Mouse (Mus musculus): Measurements from ENCODE around the gene Ccdc9. TPM values are rescaled to one million over a fixed set of nuclear protein-coding genes. Genes with fewer than 3 reads are reported as not detected.

The Ccdc9 gene
- total and polyA plus RNA-seq, 3 experiments, result 63.6 to 97.1 TPM; not detected in 1

- peak overlapping the region; percentile 32; the same call in 1 of the 2 replicates for H3K27ac ChIP-seq (ENCODE audit: control insufficient read depth, low read depth, low read length)
- TF ChIP-seq CTCF (IDR thresholded peaks at IDR 0.05 in 2 of 3, conservative IDR thresholded peaks at IDR 0.05 in 1 of 3; ENCODE audit: control insufficient read depth in 1 of 3, insufficient read depth in 1 of 3, low read depth in 2 of 3, low read length in 3 of 3, poor library complexity in 1 of 3, severe bottlenecking in 1 of 3) (no peak), ELF1 (IDR thresholded peaks at IDR 0.05; ENCODE audit: low read depth, low read length) (no peak), HCFC1 (IDR thresholded peaks at IDR 0.05; ENCODE audit: low read depth, low read length) (0 out of 2 replicates have a peak, but pooled peaks have one; percentile 13), ZC3H11A (IDR thresholded peaks at IDR 0.05; ENCODE audit: low read depth, low read length) (no peak), ZNF384 (IDR thresholded peaks at IDR 0.05; ENCODE audit: low read depth, low read length) (0 out of 2 replicates have a peak, but pooled peaks have one; percentile 10)
- no peak for DNase-seq (ENCODE audit: low read depth, low spot score)
- H3K79me2 ChIP-seq (ENCODE audit: control insufficient read depth, insufficient read depth, low read length, poor library complexity), result peaks cover 14% of the 10 kb centered on the region
- peaks cover 4 to 11% of the 10 kb centered on the region in 2 experiments; a peak in 3 of 4 replicates for H3K4me1 ChIP-seq (ENCODE audit: control insufficient read depth in 1 of 2, insufficient read depth in 2 of 2, low read length in 2 of 2)
- H3K36me3 ChIP-seq (ENCODE audit: control insufficient read depth in 1 of 2, insufficient read depth in 2 of 2, low read length in 2 of 2), result peaks cover 0 to 3% of the 10 kb centered on the region in 2 experiments; a peak in 2 of 4 replicates
- no peaks in the 10 kb centered on the region for H3K27me3 ChIP-seq (ENCODE audit: control insufficient read depth in 1 of 2, insufficient read depth in 2 of 2, low read length in 2 of 2)
- peak overlapping the region; percentile 75 for H3K9ac ChIP-seq (ENCODE audit: control insufficient read depth, low read depth, low read length, poor library complexity, severe bottlenecking)
- H3K9me3 ChIP-seq (replicated peaks; ENCODE audit: insufficient read depth, low read length), result no peaks in the 10 kb centered on the region
- H3K4me3 ChIP-seq (ENCODE audit: control insufficient read depth in 1 of 2, insufficient read depth in 1 of 2, low read depth in 2 of 2, low read length in 2 of 2), result peak overlapping the region; percentile 54 to 57; a peak in 3 of 4 replicates
Observed at GRCm38 (mm10) chr7:16314221-16314775, 27.7 kb upstream of the Ccdc9 start.

GRCm38 (mm10) chr7:16313481-16314220, 27.1 kb upstream of the Ccdc9 start:
- H3K9me3 ChIP-seq (replicated peaks; ENCODE audit: insufficient read depth, low read length), result no peaks in the 10 kb centered on the region

More at GRCm38 (mm10) chr7:16313481-16314220, 27.1 kb upstream of the Ccdc9 start:
- H3K9ac ChIP-seq (ENCODE audit: control insufficient read depth, low read depth, low read length, poor library complexity, severe bottlenecking), result peak overlapping the region; percentile 88
- peak; percentile 80 for DNase-seq (ENCODE audit: low read depth, low spot score)
- TF ChIP-seq SMC3 (IDR thresholded peaks at IDR 0.05; ENCODE audit: low read depth, low read length) (peak; percentile 22; the same call in 1 of the 2 replicates), UBTF (IDR thresholded peaks at IDR 0.05; ENCODE audit: borderline replicate concordance, insufficient read depth, low read depth, low read length) (no peak), MAZ (IDR thresholded peaks at IDR 0.05; ENCODE audit: low read depth, low read length) (0 out of 2 replicates have a peak, but pooled peaks have one; percentile 27), EP300 (IDR thresholded peaks at IDR 0.05; ENCODE audit: low read depth in 1 of 2, low read length in 2 of 2) (0 out of 4 replicates have a peak, but pooled peaks of 1 of the 2 experiments have one; percentile 13), ZMIZ1 (IDR thresholded peaks at IDR 0.05; ENCODE audit: low read depth, low read length) (peak; percentile 92), POLR2AphosphoS2 (IDR thresholded peaks at IDR 0.05; ENCODE audit: low read length) (peak; percentile 70; the same call in 1 of the 2 replicates), POLR2A (IDR thresholded peaks at IDR 0.05; ENCODE audit: control insufficient read depth in 1 of 2, insufficient read depth in 1 of 2, low read depth in 1 of 2, low read length in 2 of 2, poor library complexity in 1 of 2) (peak; percentile 82 to 83), NELFE (IDR thresholded peaks at IDR 0.05; ENCODE audit: low read depth, low read length) (peak; percentile 86), GATA1 (IDR thresholded peaks at IDR 0.05; ENCODE audit: low read depth, low read length) (no peak), CTCF (IDR thresholded peaks at IDR 0.05 in 2 of 3, conservative IDR thresholded peaks at IDR 0.05 in 1 of 3; ENCODE audit: control insufficient read depth in 1 of 3, insufficient read depth in 1 of 3, low read depth in 2 of 3, low read length in 3 of 3, poor library complexity in 1 of 3, severe bottlenecking in 1 of 3) (peak in 2 of 3 experiments; percentile 55 to 75; a peak in 5 of 6 replicates), MXI1 (IDR thresholded peaks at IDR 0.05; ENCODE audit: low read depth, low read length) (peak; percentile 37; the same call in 1 of the 2 replicates), JUND (IDR thresholded peaks at IDR 0.05; ENCODE audit: low read depth, low read length) (no peak), ZC3H11A (IDR thresholded peaks at IDR 0.05; ENCODE audit: low read depth, low read length) (no peak), NRF1 (IDR thresholded peaks at IDR 0.05; ENCODE audit: insufficient read depth, low read depth, low read length, poor library complexity, severe bottlenecking) (no peak), MEF2A (IDR thresholded peaks at IDR 0.05; ENCODE audit: extremely low read depth, insufficient replicate concordance, low read depth, low read length, poor library complexity, severe bottlenecking) (peak; percentile 97), TCF12 (IDR thresholded peaks at IDR 0.05; ENCODE audit: low read depth, low read length) (peak; percentile 34; the same call in 1 of the 2 replicates), POLR2AphosphoS5 (IDR thresholded peaks at IDR 0.05; ENCODE audit: borderline replicate concordance, low read depth, low read length) (peak; percentile 77; the same call in 1 of the 2 replicates), TBP (IDR thresholded peaks at IDR 0.05; ENCODE audit: low read depth, low read length) (peak; percentile 83)
- peaks cover 14% of the 10 kb centered on the region for H3K79me2 ChIP-seq (ENCODE audit: control insufficient read depth, insufficient read depth, low read length, poor library complexity)
- peak overlapping the region; percentile 65 to 87 for H3K4me3 ChIP-seq (ENCODE audit: control insufficient read depth in 1 of 2, insufficient read depth in 1 of 2, low read depth in 2 of 2, low read length in 2 of 2)
- H3K36me3 ChIP-seq (ENCODE audit: control insufficient read depth in 1 of 2, insufficient read depth in 2 of 2, low read length in 2 of 2), result peaks cover 0 to 3% of the 10 kb centered on the region in 2 experiments; a peak in 2 of 4 replicates
- no peaks in the 10 kb centered on the region for H3K27me3 ChIP-seq (ENCODE audit: control insufficient read depth in 1 of 2, insufficient read depth in 2 of 2, low read length in 2 of 2)
- H3K27ac ChIP-seq (ENCODE audit: control insufficient read depth, low read depth, low read length), result peak overlapping the region; percentile 63
- peaks cover 4 to 11% of the 10 kb centered on the region in 2 experiments; a peak in 3 of 4 replicates for H3K4me1 ChIP-seq (ENCODE audit: control insufficient read depth in 1 of 2, insufficient read depth in 2 of 2, low read length in 2 of 2)
